Mouse (Mus musculus) A20 (cell line): ENCODE measurements around the gene Ntrk2.

Source experiments
- DNase-seq: peaks from one replicate; pipeline ENCODE4 v3.0.0-alpha.2; 2011; ENCODE audit warnings: low read depth, low spot score

Ntrk2 gene

GRCm38 (mm10) chr13:59110107-59110506 lies 303.7 kb downstream of the Ntrk2 start:
- DNase-seq: no peak

GRCm38 (mm10) chr13:59114684-59115083 lies 308.3 kb downstream of the Ntrk2 start:
- DNase-seq: no peak

GRCm38 (mm10) chr13:59115551-59115950 lies 309.2 kb downstream of the Ntrk2 start:
- no peak for DNase-seq

- no peak for DNase-seq
Observed at GRCm38 (mm10) chr13:59117233-59117632, 310.9 kb downstream of the Ntrk2 start.

GRCm38 (mm10) chr13:59119596-59120394 lies 313.4 kb downstream of the Ntrk2 start:
- DNase-seq: no peak

- DNase-seq: no peak
Observed at GRCm38 (mm10) chr13:59143141-59143744, 336.9 kb downstream of the Ntrk2 start.

- no peak for DNase-seq
Observed at GRCm38 (mm10) chr13:59144321-59144856, 338.0 kb downstream of the Ntrk2 start.

- DNase-seq: no peak
Observed at GRCm38 (mm10) chr13:59145677-59146555, 339.5 kb downstream of the Ntrk2 start.

GRCm38 (mm10) chr13:59146616-59147015 lies 340.2 kb downstream of the Ntrk2 start:
- DNase-seq: no peak

GRCm38 (mm10) chr13:59147976-59148375 lies 341.6 kb downstream of the Ntrk2 start:
- no peak for DNase-seq

- no peak for DNase-seq
Observed at GRCm38 (mm10) chr13:59148793-59149192, 342.4 kb downstream of the Ntrk2 start.

GRCm38 (mm10) chr13:59164015-59164414 lies 357.6 kb downstream of the Ntrk2 start:
- no peak for DNase-seq

GRCm38 (mm10) chr13:59173840-59174239 lies 367.5 kb downstream of the Ntrk2 start:
- no peak for DNase-seq

- DNase-seq: no peak
Observed at GRCm38 (mm10) chr13:59176021-59176420, 369.7 kb downstream of the Ntrk2 start.

- DNase-seq: no peak
Observed at GRCm38 (mm10) chr13:59176485-59176884, 370.1 kb downstream of the Ntrk2 start.

- DNase-seq: no peak
Observed at GRCm38 (mm10) chr13:59177003-59177402, 370.6 kb downstream of the Ntrk2 start.

- DNase-seq: no peak
Observed at GRCm38 (mm10) chr13:59179986-59180385, 373.6 kb downstream of the Ntrk2 start.

- no peak for DNase-seq
Observed at GRCm38 (mm10) chr13:59180781-59181180, 374.4 kb downstream of the Ntrk2 start.

- no peak for DNase-seq
Observed at GRCm38 (mm10) chr13:59181188-59181947, 375.0 kb downstream of the Ntrk2 start.

- DNase-seq: no peak
Observed at GRCm38 (mm10) chr13:59182630-59183029, 376.3 kb downstream of the Ntrk2 start.
